Mouse (Mus musculus) MEL (cell line): ENCODE measurements around the gene Camta1. TPM values are rescaled to one million over a fixed set of nuclear protein-coding genes. Genes with fewer than 3 reads are reported as not detected.

Experiments
- DNase-seq: peaks from one replicate; pipeline ENCODE4 v3.0.0; 2011; ENCODE audit warnings: low read depth, low spot score
- H3K27ac ChIP-seq: 2 replicates; pipeline ENCODE4 v1.5.1; 2012; ENCODE audit warnings: low read depth, mild to moderate bottlenecking, control low read depth, low read length, moderate library complexity; ENCODE audit not compliant: control insufficient read depth
- H3K27me3 ChIP-seq, 2 experiments: fragments of 150-350 bp in 1 of 2; sonication (generic) in 1 of 2; 2 replicates each; pipeline ENCODE4 v1.6.1; 2012; ENCODE audit warnings: low read length in 2 of 2, mild to moderate bottlenecking in 2 of 2, improper control_type of control experiment in 1 of 2, moderate library complexity in 1 of 2; ENCODE audit not compliant: insufficient read depth in 2 of 2, control insufficient read depth in 1 of 2
- H3K36me3 ChIP-seq, 2 experiments: 2 replicates each; pipeline ENCODE4 v1.6.1; 2012 to 2014; ENCODE audit warnings: low read length in 2 of 2, improper control_type of control experiment in 1 of 2, inconsistent platforms in 1 of 2, mild to moderate bottlenecking in 1 of 2; ENCODE audit not compliant: insufficient read depth in 2 of 2, control insufficient read depth in 1 of 2
- H3K4me1 ChIP-seq, 2 experiments: fragments of 150-350 bp in 1 of 2; sonication (generic) in 1 of 2; 2 replicates each; pipeline ENCODE4 v1.6.1; 2012; ENCODE audit warnings: low read length in 2 of 2, improper control_type of control experiment in 1 of 2, mild to moderate bottlenecking in 1 of 2; ENCODE audit not compliant: insufficient read depth in 2 of 2, control insufficient read depth in 1 of 2
- H3K4me3 ChIP-seq, 2 experiments: fragments of 150-350 bp in 1 of 2; sonication (generic) in 1 of 2; 2 replicates each; pipeline ENCODE4 v1.5.1; 2012; ENCODE audit warnings: low read depth in 2 of 2, low read length in 2 of 2, mild to moderate bottlenecking in 2 of 2, moderate library complexity in 2 of 2, control low read depth in 1 of 2, improper control_type of control experiment in 1 of 2; ENCODE audit not compliant: control insufficient read depth in 1 of 2, insufficient read depth in 1 of 2
- H3K79me2 ChIP-seq: 2 replicates; pipeline ENCODE4 v1.6.1; 2012; ENCODE audit warnings: mild to moderate bottlenecking, low read length, moderate library complexity; ENCODE audit not compliant: control insufficient read depth, poor library complexity, insufficient read depth
- H3K9ac ChIP-seq: 2 replicates; pipeline ENCODE4 v1.6.1; 2012; ENCODE audit warnings: low read depth, mild to moderate bottlenecking, control low read depth, low read length, moderate library complexity; ENCODE audit not compliant: control insufficient read depth, poor library complexity, severe bottlenecking
- H3K9me3 ChIP-seq: fragments of 150-350 bp; sonication (generic); replicated peaks from 2 replicates; pipeline ENCODE4 v1.6.1; 2012; ENCODE audit warnings: mild to moderate bottlenecking, low read length, improper control_type of control experiment, moderate library complexity; ENCODE audit not compliant: insufficient read depth
- CTCF ChIP-seq, 3 experiments: IDR thresholded peaks in 2 of 3; conservative IDR thresholded peaks in 1 of 3; 2 replicates each; pipeline ENCODE4 v1.5.1; 2011 to 2012; ENCODE audit warnings: low read length in 3 of 3, low read depth in 2 of 3, mild to moderate bottlenecking in 2 of 3, improper control_type of control experiment in 1 of 3, inconsistent platforms in 1 of 3, mixed read lengths in 1 of 3, moderate library complexity in 1 of 3; ENCODE audit not compliant: control insufficient read depth in 1 of 3, insufficient read depth in 1 of 3, poor library complexity in 1 of 3, severe bottlenecking in 1 of 3
- E2F4 ChIP-seq: IDR thresholded peaks from 2 replicates; pipeline ENCODE4 v1.6.1; 2011; ENCODE audit warnings: low read depth, low read length, improper control_type of control experiment, borderline replicate concordance
- EP300 ChIP-seq, 2 experiments: IDR thresholded peaks; 2 replicates each; pipeline ENCODE4 v1.6.1; 2011; ENCODE audit warnings: improper control_type of control experiment in 2 of 2, low read length in 2 of 2, low read depth in 1 of 2, mild to moderate bottlenecking in 1 of 2
- GABPA ChIP-seq: IDR thresholded peaks from 2 replicates; pipeline ENCODE4 v1.6.1; 2012; ENCODE audit warnings: low read depth, mild to moderate bottlenecking, inconsistent platforms, low read length, improper control_type of control experiment, moderate library complexity
- JUND ChIP-seq: IDR thresholded peaks from 2 replicates; pipeline ENCODE4 v1.6.1; 2011; ENCODE audit warnings: low read depth, mild to moderate bottlenecking, improper control_type of control experiment, low read length
- KAT2A ChIP-seq: conservative IDR thresholded peaks from 2 replicates; pipeline ENCODE4 v1.6.1; 2012; ENCODE audit warnings: low read depth, low read length, improper control_type of control experiment, inconsistent platforms
- MAX ChIP-seq: IDR thresholded peaks from 2 replicates; pipeline ENCODE4 v1.6.1; 2011; ENCODE audit warnings: low read length, improper control_type of control experiment
- MAZ ChIP-seq: IDR thresholded peaks from 2 replicates; pipeline ENCODE4 v1.6.1; 2012; ENCODE audit warnings: low read depth, mild to moderate bottlenecking, inconsistent platforms, low read length, improper control_type of control experiment
- MEF2A ChIP-seq: IDR thresholded peaks from 2 replicates; pipeline ENCODE4 v1.6.1; 2014; ENCODE audit warnings: low read depth, mild to moderate bottlenecking, inconsistent platforms, low read length, improper control_type of control experiment; ENCODE audit not compliant: poor library complexity, insufficient replicate concordance, severe bottlenecking; ENCODE audit errors: extremely low read depth
- MYB ChIP-seq: IDR thresholded peaks from 2 replicates; pipeline ENCODE4 v1.6.1; 2011; ENCODE audit warnings: mild to moderate bottlenecking, low read depth, low read length, improper control_type of control experiment
- MYC ChIP-seq: IDR thresholded peaks from 2 replicates; pipeline ENCODE4 v1.6.1; 2011; ENCODE audit warnings: low read depth, mild to moderate bottlenecking, low read length, improper control_type of control experiment, moderate library complexity
- NRF1 ChIP-seq: IDR thresholded peaks from 2 replicates; pipeline ENCODE4 v1.6.1; 2014; ENCODE audit warnings: low read depth, mild to moderate bottlenecking, inconsistent platforms, low read length, improper control_type of control experiment, moderate library complexity; ENCODE audit not compliant: poor library complexity, insufficient read depth, severe bottlenecking
- POLR2A ChIP-seq, 2 experiments: IDR thresholded peaks; 2 replicates each; pipeline ENCODE4 v1.6.1; 2011 to 2012; ENCODE audit warnings: low read length in 2 of 2, mild to moderate bottlenecking in 2 of 2, control low read depth in 1 of 2, improper control_type of control experiment in 1 of 2, low read depth in 1 of 2, moderate library complexity in 1 of 2; ENCODE audit not compliant: control insufficient read depth in 1 of 2, insufficient read depth in 1 of 2, poor library complexity in 1 of 2
- POLR2AphosphoS2 ChIP-seq: IDR thresholded peaks from 2 replicates; pipeline ENCODE4 v1.6.1; 2011; ENCODE audit warnings: low read length, improper control_type of control experiment
- SIN3A ChIP-seq: IDR thresholded peaks from 2 replicates; pipeline ENCODE4 v1.6.1; 2012; ENCODE audit warnings: low read length, improper control_type of control experiment, inconsistent platforms
- SMC3 ChIP-seq: IDR thresholded peaks from 2 replicates; pipeline ENCODE4 v1.6.1; 2011; ENCODE audit warnings: low read depth, low read length, improper control_type of control experiment
- TAL1 ChIP-seq: IDR thresholded peaks from 2 replicates; pipeline ENCODE4 v1.6.1; 2012; ENCODE audit warnings: mild to moderate bottlenecking, inconsistent platforms, low read length, moderate library complexity, mixed read lengths
- TBP ChIP-seq: IDR thresholded peaks from 2 replicates; pipeline ENCODE4 v1.8.0; 2011; ENCODE audit warnings: low read depth, low read length, improper control_type of control experiment
- ZMIZ1 ChIP-seq: IDR thresholded peaks from 2 replicates; pipeline ENCODE4 v1.6.1; 2012; ENCODE audit warnings: low read depth, mild to moderate bottlenecking, inconsistent platforms, low read length, improper control_type of control experiment, moderate library complexity
- ZNF384 ChIP-seq: IDR thresholded peaks from 2 replicates; pipeline ENCODE4 v1.6.1; 2012; ENCODE audit warnings: low read depth, mild to moderate bottlenecking, inconsistent platforms, low read length, improper control_type of control experiment
- polyA plus RNA-seq, 2 experiments: library from polyadenylated mRNA; stranded (reverse) in 1 of 2; unstranded in 1 of 2; fragments of >175 nt in 1 of 2; fragments of >200 nt in 1 of 2; gene quantifications; 2 replicates each; pipeline versions ENCODE4 v1.2.1 to v1.2.4; 2012; ENCODE audit warnings: low replicate concordance in 2 of 2, low read depth in 1 of 2; ENCODE audit not compliant: insufficient read length in 2 of 2, insufficient read depth in 1 of 2, missing spikeins in 1 of 2
- total RNA-seq: library from RNA; depleted of rRNA; stranded (reverse); fragments of 300-350 nt; gene quantifications from 2 replicates; pipeline ENCODE4 v1.2.3, GENCODE M21; 2012

Gene Camta1
- total and polyA plus RNA-seq, 3 experiments: 28.2 to 87.5 TPM; not detected in 1

- Histone ChIP-seq H3K4me3 (peak overlapping the region; percentile 44 to 52), H3K4me1 (0 out of 4 replicates have a peak, but pooled peaks cover 0 to 5% of the 10 kb centered on the region in 2 experiments), H3K27ac (peak overlapping the region; percentile 61), H3K9ac (peak overlapping the region; percentile 59), H3K79me2 (no peaks in the 10 kb centered on the region)
- no peak for TF ChIP-seq MAZ
- TF ChIP-seq GABPA: no peak
- no peak for TF ChIP-seq SIN3A
- TF ChIP-seq KAT2A: no peak
- TF ChIP-seq SMC3: 0 out of 2 replicates have a peak, but pooled peaks have one; percentile 10
- peak in 2 of 3 experiments; percentile 17 to 20; a peak in 1 of 6 replicates for TF ChIP-seq CTCF (IDR thresholded peaks at IDR 0.05 in 2 of 3, conservative IDR thresholded peaks at IDR 0.05 in 1 of 3; ENCODE audit: control insufficient read depth in 1 of 3, insufficient read depth in 1 of 3, low read depth in 2 of 3, low read length in 3 of 3, poor library complexity in 1 of 3, severe bottlenecking in 1 of 3)
- no peak for TF ChIP-seq ZNF384
- no peak for TF ChIP-seq MEF2A
- TF ChIP-seq TBP: no peak
- TF ChIP-seq NRF1: no peak
- TF ChIP-seq, all 39 proteins: peak for 2
- no peaks in the 10 kb centered on the region for H3K36me3 ChIP-seq
- no peaks in the 10 kb centered on the region for H3K9me3 ChIP-seq
- H3K27me3 ChIP-seq: no peaks in the 10 kb centered on the region
- DNase-seq: peak; percentile 44
These were observed 158.5 kb downstream of the Camta1 start for GRCm38 (mm10) chr4:151703069-151703735.

- H3K27ac ChIP-seq: peak overlapping the region; percentile 61
- H3K9ac ChIP-seq: peak overlapping the region; percentile 59
- H3K36me3 ChIP-seq: no peaks in the 10 kb centered on the region
- peak; percentile 71 for DNase-seq
- peak overlapping the region; percentile 44 to 52 for H3K4me3 ChIP-seq
- no peaks in the 10 kb centered on the region for H3K27me3 ChIP-seq
- TF ChIP-seq MAX (no peak), E2F4 (no peak), EP300 (IDR thresholded peaks at IDR 0.05; ENCODE audit: low read depth in 1 of 2, low read length in 2 of 2) (peak in 1 of 2 experiments; percentile 48; a peak in 2 of 4 replicates), MYC (no peak), MYB (no peak), ZMIZ1 (no peak), NRF1 (peak; percentile 58), JUND (no peak), POLR2AphosphoS2 (no peak), POLR2A (IDR thresholded peaks at IDR 0.05; ENCODE audit: control insufficient read depth in 1 of 2, insufficient read depth in 1 of 2, low read depth in 1 of 2, low read length in 2 of 2, poor library complexity in 1 of 2) (peak in 1 of 2 experiments; percentile 35; a peak in 1 of 4 replicates), TAL1 (peak; percentile 50)
- H3K4me1 ChIP-seq: 0 out of 4 replicates have a peak, but pooled peaks cover 0 to 5% of the 10 kb centered on the region in 2 experiments
- H3K9me3 ChIP-seq: no peaks in the 10 kb centered on the region
- no peaks in the 10 kb centered on the region for H3K79me2 ChIP-seq
These were observed 159.2 kb downstream of the Camta1 start for GRCm38 (mm10) chr4:151702463-151702862.
